Mouse (Mus musculus) midbrain, embryonic 12.5 days (tissue): ENCODE data around the gene Shroom4. TPM values are rescaled to one million over a fixed set of nuclear protein-coding genes. Genes with fewer than 3 reads are reported as not detected.

ENCODE experiments used
- ATAC-seq: fragments of 200-750 bp; cut with Nextera tagmentation; 2 replicates; pipeline ENCODE4 v1.8.0; 2017; ENCODE audit warnings: low read depth, moderate TSS enrichment, moderate library complexity; ENCODE audit not compliant: low FRiP score
- H3K27ac ChIP-seq: fragments of 300-500 bp; sonication (generic); replicated peaks from 2 replicates; pipeline ENCODE4 v1.5.1; 2016; ENCODE audit warnings: mild to moderate bottlenecking
- H3K27me3 ChIP-seq: fragments of 300-500 bp; sonication (generic); 2 replicates; pipeline ENCODE4 v1.6.1; 2016; ENCODE audit warnings: mild to moderate bottlenecking
- H3K36me3 ChIP-seq: fragments of 300-500 bp; sonication (generic); 2 replicates; pipeline ENCODE4 v1.6.1; 2016
- H3K4me1 ChIP-seq: fragments of 300-500 bp; sonication (generic); 2 replicates; pipeline ENCODE4 v1.6.1; 2016
- H3K4me2 ChIP-seq: fragments of 300-500 bp; sonication (generic); replicated peaks from 2 replicates; pipeline ENCODE4 v1.6.1; 2016; ENCODE audit warnings: mild to moderate bottlenecking, moderate library complexity
- H3K4me3 ChIP-seq: fragments of 300-500 bp; sonication (generic); 2 replicates; pipeline ENCODE4 v1.5.1; 2016; ENCODE audit warnings: mild to moderate bottlenecking
- H3K9ac ChIP-seq: fragments of 300-500 bp; sonication (generic); replicated peaks from 2 replicates; pipeline ENCODE4 v1.6.1; 2016; ENCODE audit warnings: mild to moderate bottlenecking, moderate library complexity
- H3K9me3 ChIP-seq: fragments of 300-500 bp; sonication (generic); 2 replicates; pipeline ENCODE4 v1.6.1; 2016; ENCODE audit warnings: mild to moderate bottlenecking
- WGBS: fragments of 180-500 bp; shearing (Covaris S2); methylation state at CpG from one replicate; pipeline ENCODE4 v1.1.7; 2016; 5-methylcytosine and 5-hydroxymethylcytosine counted together
- polyA plus RNA-seq: library from polyadenylated mRNA; unstranded; fragments of >200 nt; fragmentation: Nextera tagmentation; extraction: Ambion mirVana; gene quantifications from 2 replicates; pipeline ENCODE4 v1.2.1, GENCODE M21; 2016

The Shroom4 gene
- 3.8 and 4.0 TPM in 2 replicates for polyA plus RNA-seq

DNA sequence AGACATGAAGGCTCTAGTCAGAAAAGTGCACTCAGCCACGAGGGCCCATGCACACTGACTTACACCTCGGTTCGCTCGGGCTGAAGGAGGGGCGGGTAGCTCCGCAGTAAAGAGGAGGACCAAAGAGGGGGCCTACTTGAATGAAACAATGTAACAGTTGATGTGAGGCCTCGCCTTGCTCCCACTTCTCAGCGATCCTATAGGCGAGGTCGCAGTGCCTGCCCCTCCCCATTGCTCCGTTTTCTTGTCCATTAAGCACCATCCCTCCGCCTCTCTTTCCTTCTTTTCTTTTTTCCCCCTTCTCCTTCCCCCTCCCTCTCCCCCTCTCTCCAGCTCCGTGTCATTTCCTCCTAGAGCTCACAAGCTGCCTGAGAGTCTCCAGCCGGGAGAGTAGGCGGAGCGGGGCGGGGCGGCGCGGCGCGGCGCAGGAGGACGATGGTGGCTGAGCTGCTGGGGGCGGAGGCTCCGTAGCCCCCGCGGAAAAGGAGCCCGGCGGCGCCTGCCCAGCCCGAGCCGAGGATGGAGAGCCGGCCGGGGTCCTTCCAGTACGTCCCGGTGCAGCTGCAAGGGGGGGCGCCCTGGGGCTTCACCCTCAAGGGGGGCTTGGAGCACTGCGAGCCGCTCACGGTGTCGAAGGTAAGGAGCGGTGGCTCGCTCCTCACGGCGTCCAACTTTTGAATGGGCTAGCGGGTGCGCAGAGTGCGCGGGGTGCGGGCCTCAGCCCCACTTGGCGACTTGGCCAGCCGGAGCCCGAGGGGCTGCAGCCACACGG lies at the start of gene Shroom4:
Shroom4 (plus strand) TSS at position 229 of the 772 bp plus-strand sequence.
- Histone ChIP-seq H3K27ac (peak within 1 kb of the TSS; percentile 71), H3K4me3 (peak within 1 kb of the TSS; percentile 61), H3K4me2 (peak within 1 kb of the TSS; percentile 59), H3K9ac (peak within 1 kb of the TSS; percentile 69), H3K27me3 (no peaks in the 10 kb centered on the region), H3K4me1 (0 out of 2 replicates have a peak, but pooled peaks cover 5% of the 10 kb centered on the region), H3K36me3 (no peaks in the 10 kb centered on the region), H3K9me3 (no peaks in the 10 kb centered on the region)
- ATAC-seq, result peak; percentile 94
- 15% methylated on average over 49 of the region's 55 CpGs for WGBS

DNA sequence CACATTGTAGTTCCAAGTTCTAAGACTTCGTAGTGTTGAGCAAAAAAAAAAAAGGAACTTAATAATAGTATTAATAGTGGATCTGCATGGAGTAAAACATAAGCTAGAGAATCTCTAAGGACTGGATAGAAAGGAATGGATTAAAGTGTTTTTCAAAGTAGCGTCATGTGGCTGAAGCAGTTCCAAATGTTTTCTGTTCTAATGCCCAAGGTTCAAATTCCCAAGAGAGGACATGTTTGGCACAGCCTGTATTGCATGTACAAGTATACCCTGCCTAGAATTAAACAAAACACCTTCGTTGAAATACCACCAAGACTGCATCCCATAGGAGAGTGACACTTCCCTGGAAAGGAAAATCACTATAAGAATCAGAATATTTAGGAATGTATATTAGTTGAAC lies 42.8 kb upstream of the Shroom4 start:
- Histone ChIP-seq H3K36me3 (no peaks in the 10 kb centered on the region), H3K4me1 (no peaks in the 10 kb centered on the region), H3K9ac (no peak overlapping the region), H3K27ac (no peak overlapping the region), H3K4me3 (no peak overlapping the region), H3K9me3 (no peaks in the 10 kb centered on the region), H3K4me2 (no peak overlapping the region), H3K27me3 (peaks cover 3% of the 10 kb centered on the region; the same call in 1 of the 2 replicates)
- WGBS, result 79% methylated on average over 3 of the region's 3 CpGs
- no peak for ATAC-seq

DNA sequence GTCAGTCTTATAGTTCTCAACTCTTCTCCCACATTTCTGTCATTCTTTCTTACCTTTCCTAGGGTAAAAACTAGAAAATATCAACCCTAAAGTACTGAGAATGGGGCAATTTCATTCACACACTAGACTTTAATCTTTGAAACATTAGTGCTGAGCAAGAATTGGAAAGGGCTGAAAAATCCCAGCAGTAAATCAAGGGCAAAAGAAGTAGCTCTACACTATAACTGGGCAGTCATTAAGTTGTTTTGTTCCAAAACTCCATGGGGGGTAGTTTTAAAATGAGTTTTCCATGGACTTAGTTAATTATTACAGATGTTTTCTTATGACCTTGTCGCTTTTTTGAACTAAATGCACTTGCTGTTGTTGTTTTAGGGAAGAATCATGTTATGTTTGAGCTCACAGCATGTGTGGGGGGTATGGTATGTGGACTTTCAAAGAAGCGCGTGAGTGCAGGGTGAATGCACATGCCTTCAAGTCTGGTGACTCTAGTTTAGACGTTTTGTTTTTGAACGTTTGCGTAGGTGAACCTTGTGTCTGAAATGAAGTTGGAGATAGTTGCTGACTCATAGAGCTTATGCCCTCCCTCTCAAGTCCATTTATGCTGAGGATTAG lies 42.0 kb upstream of the Shroom4 start:
- no peak overlapping the region for H3K4me2 ChIP-seq
- peaks cover 3% of the 10 kb centered on the region; the same call in 1 of the 2 replicates for H3K27me3 ChIP-seq
- no peak for ATAC-seq
- no peaks in the 10 kb centered on the region for H3K4me1 ChIP-seq
- no peaks in the 10 kb centered on the region for H3K9me3 ChIP-seq
- WGBS, result 65% methylated on average over 6 of the region's 6 CpGs
- no peak overlapping the region for H3K27ac ChIP-seq
- no peaks in the 10 kb centered on the region for H3K36me3 ChIP-seq
- no peak overlapping the region for H3K9ac ChIP-seq
- H3K4me3 ChIP-seq, result no peak overlapping the region

DNA sequence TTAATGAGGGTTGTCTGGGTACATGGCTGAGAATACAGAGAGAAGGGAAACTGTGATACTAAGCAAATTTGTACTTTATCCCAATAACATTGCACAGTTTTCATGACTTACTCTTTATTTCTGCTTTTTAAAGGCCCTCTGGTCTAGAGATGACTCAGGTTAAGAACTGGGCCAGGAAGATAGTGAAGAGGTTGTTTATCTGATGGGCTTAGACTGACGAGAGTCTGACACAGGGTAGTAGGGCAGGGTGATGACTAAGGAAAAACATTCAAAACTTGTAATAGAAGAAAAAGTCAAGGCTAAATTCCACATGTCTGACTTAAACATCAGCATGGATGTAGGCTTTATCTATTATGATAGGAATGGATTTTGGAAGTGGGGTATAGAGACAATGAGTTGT lies 30.8 kb upstream of the Shroom4 start:
- Histone ChIP-seq H3K9ac (no peak overlapping the region), H3K4me1 (no peaks in the 10 kb centered on the region), H3K4me3 (no peak overlapping the region), H3K36me3 (no peaks in the 10 kb centered on the region), H3K27me3 (no peaks in the 10 kb centered on the region), H3K4me2 (no peak overlapping the region), H3K9me3 (no peaks in the 10 kb centered on the region), H3K27ac (no peak overlapping the region)
- ATAC-seq, result no peak
- WGBS, result 73% methylated on average over 1 of the region's 1 CpGs

DNA sequence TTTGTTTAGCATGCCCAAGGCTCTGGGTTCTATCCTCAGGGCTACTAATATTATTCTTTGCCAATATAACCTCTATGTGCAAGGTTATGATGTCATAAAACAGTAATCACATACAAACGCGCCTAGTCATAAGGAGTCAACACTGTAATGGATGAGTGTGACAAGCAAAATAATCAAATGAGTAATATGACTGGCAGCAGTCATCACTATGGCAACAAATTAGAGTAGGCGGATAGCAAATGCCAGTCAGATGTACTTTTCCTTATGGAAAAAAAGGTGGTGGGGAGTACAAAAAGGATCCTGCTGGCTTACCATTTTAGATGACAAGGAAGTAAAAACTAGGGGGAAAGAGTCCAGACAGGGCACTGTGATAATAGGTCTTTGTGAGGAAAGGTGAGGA lies 28.9 kb upstream of the Shroom4 start:
- ATAC-seq, result no peak
- no peak overlapping the region for H3K4me2 ChIP-seq
- WGBS, result 85% methylated on average over 3 of the region's 3 CpGs

DNA sequence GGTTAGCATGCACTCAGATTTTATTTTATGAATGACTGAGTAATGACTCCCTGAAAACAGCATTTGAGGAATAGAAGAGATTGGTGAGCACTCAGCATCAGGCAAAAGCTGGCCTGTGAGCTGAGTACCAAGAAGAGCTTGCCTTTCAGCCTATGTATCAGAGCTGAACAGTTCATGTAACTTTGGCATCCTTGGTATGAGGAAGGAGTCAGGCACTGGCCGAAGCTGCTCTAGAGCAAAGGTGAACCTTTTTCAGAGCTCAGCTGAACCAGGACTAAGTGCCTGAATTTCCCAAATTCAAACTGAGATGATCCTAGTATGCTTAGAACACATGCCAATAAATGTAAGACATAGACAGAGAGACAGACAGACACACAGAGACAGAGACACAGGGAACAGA lies 5.8 kb upstream of the Shroom4 start:
- H3K27ac ChIP-seq, result no peak overlapping the region
- H3K4me3 ChIP-seq, result no peak overlapping the region
- no peaks in the 10 kb centered on the region for H3K9me3 ChIP-seq
- H3K4me2 ChIP-seq, result no peak overlapping the region
- H3K4me1 ChIP-seq, result no peaks in the 10 kb centered on the region
- H3K36me3 ChIP-seq, result no peaks in the 10 kb centered on the region
- no peak for ATAC-seq
- H3K27me3 ChIP-seq, result no peaks in the 10 kb centered on the region
- H3K9ac ChIP-seq, result no peak overlapping the region
- WGBS, result 65% methylated on average over 1 of the region's 1 CpGs

More for the DNA sequence above, 28.9 kb upstream of the Shroom4 start:
- Histone ChIP-seq H3K36me3 (no peaks in the 10 kb centered on the region), H3K4me1 (no peaks in the 10 kb centered on the region), H3K27me3 (no peaks in the 10 kb centered on the region), H3K9ac (no peak overlapping the region), H3K9me3 (no peaks in the 10 kb centered on the region), H3K27ac (no peak overlapping the region), H3K4me3 (no peak overlapping the region)

DNA sequence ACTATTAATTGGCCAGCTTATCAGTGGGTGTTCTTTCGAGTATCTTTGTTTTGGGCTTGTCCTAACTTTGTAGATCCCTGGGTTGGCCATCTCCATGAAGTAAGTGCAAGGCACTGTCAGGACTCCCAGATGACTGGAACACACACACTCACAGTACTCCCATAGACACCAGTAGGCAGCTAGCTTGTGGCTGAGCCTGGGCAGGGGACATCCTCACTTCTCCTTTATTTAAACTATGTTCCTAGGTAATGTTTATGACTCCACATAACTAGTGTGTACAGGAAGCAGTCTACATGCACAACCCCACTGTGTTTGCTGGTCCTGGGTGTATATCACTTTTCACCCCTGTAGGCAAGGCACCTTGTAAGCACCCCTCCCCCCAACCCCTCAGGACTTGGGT lies 461 bp upstream of the Shroom4 start:
- Histone ChIP-seq H3K27me3 (no peaks in the 10 kb centered on the region), H3K4me3 (peak overlapping the region; percentile 61), H3K4me1 (0 out of 2 replicates have a peak, but pooled peaks cover 5% of the 10 kb centered on the region), H3K9me3 (no peaks in the 10 kb centered on the region), H3K9ac (no peak overlapping the region), H3K4me2 (peak overlapping the region; percentile 59), H3K27ac (0 out of 2 replicates have a peak overlapping the region, but pooled peaks have one; percentile 71), H3K36me3 (no peaks in the 10 kb centered on the region)
- 61% methylated on average over 1 of the region's 1 CpGs for WGBS
- peak; percentile 4 for ATAC-seq

DNA sequence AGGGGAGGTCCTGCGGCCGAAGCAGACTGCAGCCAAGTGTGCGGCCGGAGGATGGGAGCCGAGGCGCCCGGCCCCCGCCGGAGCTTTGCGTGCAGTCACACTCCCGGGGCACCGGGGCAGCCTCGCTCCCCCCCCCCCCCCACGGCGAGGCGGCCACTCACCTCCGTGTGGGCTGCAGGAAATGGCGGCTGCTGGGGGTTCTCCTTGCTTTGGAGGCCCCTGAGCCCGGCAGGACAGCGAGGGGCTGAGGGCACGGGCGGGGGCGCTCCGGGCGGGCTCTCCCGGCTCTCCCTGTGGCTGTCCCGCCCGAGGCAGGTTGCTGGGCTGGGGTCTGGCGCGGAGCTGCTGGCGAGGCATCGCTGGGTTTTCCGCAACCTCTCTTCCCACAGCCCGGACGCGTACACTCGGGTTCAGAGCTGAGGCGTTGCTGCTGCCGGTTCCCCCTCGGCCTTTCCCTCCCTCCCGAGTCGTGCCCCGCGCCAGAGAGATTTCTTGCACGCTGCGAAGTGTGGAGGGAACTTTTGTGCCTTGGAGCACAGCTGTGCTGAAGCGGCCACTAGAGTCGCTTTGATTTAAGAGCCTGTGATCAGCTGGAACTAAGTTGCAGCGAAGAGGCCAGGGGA lies 855 bp downstream of the Shroom4 start:
- Histone ChIP-seq H3K4me2 (peak overlapping the region; percentile 59), H3K27ac (peak overlapping the region; percentile 71), H3K27me3 (no peaks in the 10 kb centered on the region), H3K36me3 (no peaks in the 10 kb centered on the region), H3K9ac (peak overlapping the region; percentile 69), H3K4me1 (0 out of 2 replicates have a peak, but pooled peaks cover 5% of the 10 kb centered on the region), H3K9me3 (no peaks in the 10 kb centered on the region), H3K4me3 (peak overlapping the region; percentile 61)
- ATAC-seq, result peak; percentile 64
- 16% methylated on average over 25 of the region's 49 CpGs for WGBS

DNA sequence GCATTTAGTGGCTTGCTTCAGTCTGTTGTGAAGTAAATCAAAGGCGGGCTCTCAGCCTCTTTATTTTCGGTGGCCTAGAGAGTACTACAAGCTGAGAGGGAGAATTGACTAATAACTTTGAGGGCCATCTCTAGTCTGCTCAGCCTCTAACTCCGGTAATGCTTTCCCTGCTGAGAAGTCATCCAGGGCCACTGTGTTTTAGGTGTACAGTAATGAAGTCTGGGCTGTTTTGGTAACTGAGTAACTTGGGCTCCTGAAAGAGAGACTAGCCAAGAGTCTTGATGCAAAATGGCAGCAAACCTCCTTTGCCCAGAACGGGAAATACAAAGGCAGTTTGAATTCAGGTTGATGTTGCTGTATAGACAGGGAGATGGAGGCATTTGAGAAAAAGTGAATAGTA lies 3.3 kb downstream of the Shroom4 start:
- H3K27me3 ChIP-seq, result no peaks in the 10 kb centered on the region
- H3K36me3 ChIP-seq, result no peaks in the 10 kb centered on the region
- H3K27ac ChIP-seq, result no peak overlapping the region
- 0 out of 2 replicates have a peak, but pooled peaks cover 5% of the 10 kb centered on the region for H3K4me1 ChIP-seq
- no peaks in the 10 kb centered on the region for H3K9me3 ChIP-seq
- 83% methylated on average over 4 of the region's 4 CpGs for WGBS
- H3K4me2 ChIP-seq, result no peak overlapping the region
- no peak overlapping the region for H3K9ac ChIP-seq
- H3K4me3 ChIP-seq, result no peak overlapping the region
- no peak for ATAC-seq

DNA sequence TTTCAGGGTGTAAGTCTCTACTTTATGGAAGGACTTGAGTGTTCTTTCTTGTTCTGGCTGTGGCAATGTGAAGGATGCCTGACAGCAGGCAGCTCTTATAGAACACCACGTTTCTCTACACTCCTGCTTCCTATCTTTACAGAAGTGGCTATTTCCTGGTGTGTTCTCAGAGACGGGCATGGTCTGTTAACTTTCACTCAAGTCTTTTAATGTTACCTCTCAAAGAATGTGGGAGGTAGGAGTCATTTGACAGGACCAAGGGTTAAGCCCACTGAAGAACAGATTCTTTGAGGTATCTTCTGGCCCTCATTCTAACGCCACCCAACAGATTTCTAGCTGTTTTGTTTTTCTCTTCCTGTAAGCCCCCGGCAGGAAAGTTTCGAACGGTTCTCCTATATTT lies 9.5 kb downstream of the Shroom4 start:
- Histone ChIP-seq H3K4me1 (no peaks in the 10 kb centered on the region), H3K36me3 (no peaks in the 10 kb centered on the region), H3K9me3 (no peaks in the 10 kb centered on the region), H3K9ac (no peak overlapping the region), H3K27me3 (no peaks in the 10 kb centered on the region), H3K27ac (no peak overlapping the region), H3K4me2 (no peak overlapping the region), H3K4me3 (no peak overlapping the region)
- WGBS, result 61% methylated on average over 6 of the region's 6 CpGs
- no peak for ATAC-seq

DNA sequence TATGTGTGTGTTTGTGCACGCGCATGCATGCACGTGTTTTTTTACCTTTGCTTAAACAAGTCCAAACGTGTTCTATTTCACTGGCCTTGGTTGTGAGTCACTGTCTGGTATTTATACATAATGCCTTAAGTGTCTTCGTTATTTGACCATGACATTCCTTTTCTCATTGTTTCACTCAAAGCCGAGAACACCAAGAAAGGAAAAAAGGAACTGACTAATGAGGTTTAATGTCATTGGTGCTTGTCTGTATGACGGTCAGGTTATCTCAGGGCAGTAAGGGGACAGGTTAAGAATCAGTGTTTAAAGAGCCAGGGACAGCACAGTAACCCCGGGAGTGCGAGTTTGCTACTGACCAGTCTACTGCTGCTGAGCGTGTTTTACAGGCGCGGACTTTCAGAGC lies 15.8 kb downstream of the Shroom4 start:
- H3K4me2 ChIP-seq, result no peak overlapping the region
- no peak overlapping the region for H3K9ac ChIP-seq
- H3K9me3 ChIP-seq, result no peaks in the 10 kb centered on the region
- no peaks in the 10 kb centered on the region for H3K4me1 ChIP-seq
- WGBS, result 67% methylated on average over 12 of the region's 12 CpGs
- no peak for ATAC-seq
- H3K36me3 ChIP-seq, result no peaks in the 10 kb centered on the region
- H3K4me3 ChIP-seq, result no peak overlapping the region
- H3K27ac ChIP-seq, result no peak overlapping the region
- H3K27me3 ChIP-seq, result no peaks in the 10 kb centered on the region

DNA sequence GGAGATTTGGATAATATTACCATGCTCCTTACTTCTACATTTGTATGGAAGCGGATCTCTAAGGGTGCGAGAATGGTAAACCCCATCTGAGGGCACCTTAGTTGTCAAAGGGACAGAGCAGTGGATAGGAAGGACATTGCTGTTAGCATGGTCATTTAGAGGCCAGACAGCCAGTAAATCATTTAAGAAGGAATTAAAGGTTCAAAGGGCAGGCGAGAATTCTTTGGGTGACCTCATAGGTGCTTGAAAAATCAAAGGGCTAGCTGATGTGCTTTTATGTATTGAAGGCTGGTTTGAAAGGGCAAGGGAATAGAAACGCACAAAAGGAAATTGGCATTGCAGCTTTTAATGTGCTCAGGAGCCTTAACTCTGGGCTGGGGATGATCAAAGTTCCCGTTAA lies 16.3 kb downstream of the Shroom4 start:
- ATAC-seq, result no peak
- no peak overlapping the region for H3K4me3 ChIP-seq
- no peak overlapping the region for H3K27ac ChIP-seq
- no peaks in the 10 kb centered on the region for H3K9me3 ChIP-seq
- H3K4me1 ChIP-seq, result no peaks in the 10 kb centered on the region
- H3K36me3 ChIP-seq, result no peaks in the 10 kb centered on the region
- no peak overlapping the region for H3K4me2 ChIP-seq
- no peaks in the 10 kb centered on the region for H3K27me3 ChIP-seq
- H3K9ac ChIP-seq, result no peak overlapping the region
- 38% methylated on average over 5 of the region's 5 CpGs for whole genome bisulfite sequencing
